Mouse (Mus musculus) limb, embryonic 12.5 days (tissue): Measurements from ENCODE around the gene Mroh7. TPM values are rescaled to one million over a fixed set of nuclear protein-coding genes. Genes with fewer than 3 reads are reported as not detected.
"Not testable (repeated sequence)": the region's sequence is repeated elsewhere in the genome, so short reads cannot be mapped to it uniquely, and the experiment has no call there.

ENCODE experiments used
- ATAC-seq: fragments of 200-750 bp; cut with Nextera tagmentation; 2 replicates; pipeline ENCODE4 v1.8.0; 2017; ENCODE audit warnings: low read depth, moderate TSS enrichment; ENCODE audit not compliant: insufficient number of reproducible peaks, insufficient read depth, low FRiP score, low TSS enrichment
- H3K27ac ChIP-seq: fragments of 300-500 bp; sonication (generic); 2 replicates; pipeline ENCODE4 v1.5.1; 2016; ENCODE audit warnings: mild to moderate bottlenecking, moderate library complexity
- H3K27me3 ChIP-seq: fragments of 300-500 bp; sonication (generic); 2 replicates; pipeline ENCODE4 v1.6.1; 2016; ENCODE audit warnings: mild to moderate bottlenecking, moderate library complexity
- H3K36me3 ChIP-seq: fragments of 300-500 bp; sonication (generic); 2 replicates; pipeline ENCODE4 v1.6.1; 2016; ENCODE audit warnings: mild to moderate bottlenecking, moderate library complexity
- H3K4me1 ChIP-seq: fragments of 300-500 bp; sonication (generic); replicated peaks from 2 replicates; pipeline ENCODE4 v1.6.1; 2016
- H3K4me2 ChIP-seq: fragments of 300-500 bp; sonication (generic); 2 replicates; pipeline ENCODE4 v1.6.1; 2016; ENCODE audit warnings: mild to moderate bottlenecking, moderate library complexity
- H3K4me3 ChIP-seq: fragments of 300-500 bp; sonication (generic); replicated peaks from 2 replicates; pipeline ENCODE4 v1.5.1; 2016; ENCODE audit warnings: mild to moderate bottlenecking
- H3K9ac ChIP-seq: fragments of 300-500 bp; sonication (generic); replicated peaks from 2 replicates; pipeline ENCODE4 v1.6.1; 2016; ENCODE audit warnings: mild to moderate bottlenecking, moderate library complexity
- H3K9me3 ChIP-seq: fragments of 300-500 bp; sonication (generic); 2 replicates; pipeline ENCODE4 v1.6.1; 2016; ENCODE audit warnings: mild to moderate bottlenecking, moderate library complexity
- WGBS: fragments of 180-500 bp; shearing (Covaris S2); methylation state at CpG from one replicate; pipeline ENCODE4 v1.1.7; 2016; 5-methylcytosine and 5-hydroxymethylcytosine counted together
- polyA plus RNA-seq: library from polyadenylated mRNA; unstranded; fragments of >200 nt; fragmentation: Nextera tagmentation; extraction: Ambion mirVana; gene quantifications from 2 replicates; pipeline ENCODE4 v1.2.1, GENCODE M21; 2016

Gene Mroh7
- polyA plus RNA-seq, 1 experiment from 2014 or later: 0.23 TPM

GRCm38 (mm10) chr4:106745862-106746261 is 15.1 kb upstream of the Mroh7 start:
- H3K27ac ChIP-seq: no peak overlapping the region
- no peaks in the 10 kb centered on the region for H3K27me3 ChIP-seq
- no peak overlapping the region for H3K9ac ChIP-seq
- 79% methylated on average over 7 of the region's 7 CpGs for WGBS
- no peak for ATAC-seq
- no peak overlapping the region for H3K4me2 ChIP-seq
- no peaks in the 10 kb centered on the region for H3K9me3 ChIP-seq
- peaks cover 6% of the 10 kb centered on the region; the same call in 1 of the 2 replicates for H3K36me3 ChIP-seq
- no peak overlapping the region for H3K4me3 ChIP-seq
- peaks cover 26% of the 10 kb centered on the region for H3K4me1 ChIP-seq

GRCm38 (mm10) chr4:106737904-106738303 is 7.2 kb upstream of the Mroh7 start:
- Histone ChIP-seq H3K4me1 (peaks cover 6% of the 10 kb centered on the region; the same call in 1 of the 2 replicates), H3K27me3 (no peaks in the 10 kb centered on the region), H3K9ac (no peak overlapping the region), H3K27ac (no peak overlapping the region), H3K4me3 (no peak overlapping the region), H3K36me3 (no peaks in the 10 kb centered on the region), H3K4me2 (no peak overlapping the region), H3K9me3 (no peaks in the 10 kb centered on the region)
- WGBS: 70% methylated on average over 3 of the region's 3 CpGs
- ATAC-seq: no peak

GRCm38 (mm10) chr4:106736884-106737283 is 6.2 kb upstream of the Mroh7 start:
- not testable (repeated sequence) for H3K4me2 ChIP-seq, H3K9ac ChIP-seq, H3K4me1 ChIP-seq, H3K4me3 ChIP-seq, H3K27ac ChIP-seq, H3K27me3 ChIP-seq, ATAC-seq, H3K36me3 ChIP-seq, H3K9me3 ChIP-seq
- 30% methylated on average over 1 of the region's 1 CpGs for WGBS

GRCm38 (mm10) chr4:106733636-106734035 is 2.9 kb upstream of the Mroh7 start, which contains the start of gene Fam151a:
Gene Fam151a (plus strand): TSS chr4:106733889.
- H3K9ac ChIP-seq: no peak within 1 kb of the TSS
- peaks cover 6% of the 10 kb centered on the region; the same call in 1 of the 2 replicates for H3K4me1 ChIP-seq
- H3K9me3 ChIP-seq: no peaks in the 10 kb centered on the region
- H3K27ac ChIP-seq: no peak within 1 kb of the TSS
- H3K36me3 ChIP-seq: no peaks in the 10 kb centered on the region
- ATAC-seq: no peak
- no peak within 1 kb of the TSS for H3K4me3 ChIP-seq
- 47% methylated on average over 4 of the region's 4 CpGs for WGBS
- H3K4me2 ChIP-seq: no peak within 1 kb of the TSS
- no peaks in the 10 kb centered on the region for H3K27me3 ChIP-seq

GRCm38 (mm10) chr4:106720631-106721030 is 10.1 kb downstream of the Mroh7 start:
- H3K27me3 ChIP-seq: no peaks in the 10 kb centered on the region
- no peaks in the 10 kb centered on the region for H3K4me1 ChIP-seq
- no peaks in the 10 kb centered on the region for H3K36me3 ChIP-seq
- H3K9ac ChIP-seq: no peak overlapping the region
- no peaks in the 10 kb centered on the region for H3K9me3 ChIP-seq
- H3K4me3 ChIP-seq: no peak overlapping the region
- no peak overlapping the region for H3K27ac ChIP-seq
- ATAC-seq: no peak
- H3K4me2 ChIP-seq: no peak overlapping the region
- WGBS: 92% methylated on average over 4 of the region's 4 CpGs

- Histone ChIP-seq H3K36me3 (no peaks in the 10 kb centered on the region), H3K27ac (no peak overlapping the region), H3K4me3 (no peak overlapping the region), H3K9me3 (no peaks in the 10 kb centered on the region), H3K27me3 (0 out of 2 replicates have a peak, but pooled peaks cover 3% of the 10 kb centered on the region), H3K4me1 (no peaks in the 10 kb centered on the region), H3K4me2 (no peak overlapping the region), H3K9ac (no peak overlapping the region)
- ATAC-seq: no peak
- 89% methylated on average over 6 of the region's 6 CpGs for WGBS
Observed at GRCm38 (mm10) chr4:106713622-106714021, 17.1 kb downstream of the Mroh7 start.

- no peak overlapping the region for H3K27ac ChIP-seq
- H3K9ac ChIP-seq: no peak overlapping the region
- no peaks in the 10 kb centered on the region for H3K4me1 ChIP-seq
- 4% methylated on average over 8 of the region's 8 CpGs for WGBS
- H3K27me3 ChIP-seq: peaks cover 3% of the 10 kb centered on the region; the same call in 1 of the 2 replicates
- H3K36me3 ChIP-seq: no peaks in the 10 kb centered on the region
- no peak overlapping the region for H3K4me3 ChIP-seq
- no peaks in the 10 kb centered on the region for H3K9me3 ChIP-seq
- ATAC-seq: no peak
- peak overlapping the region; percentile 41 for H3K4me2 ChIP-seq
Observed at GRCm38 (mm10) chr4:106708408-106708807, 22.3 kb downstream of the Mroh7 start.

- Histone ChIP-seq H3K27ac (no peak overlapping the region), H3K9me3 (no peaks in the 10 kb centered on the region), H3K4me1 (no peaks in the 10 kb centered on the region), H3K9ac (no peak overlapping the region), H3K4me2 (peak overlapping the region; percentile 41), H3K36me3 (no peaks in the 10 kb centered on the region), H3K4me3 (no peak overlapping the region), H3K27me3 (peaks cover 4% of the 10 kb centered on the region)
- WGBS: 48% methylated on average over 5 of the region's 5 CpGs
- no peak; the same call in 1 of the 2 replicates for ATAC-seq
Observed at GRCm38 (mm10) chr4:106707957-106708356, 22.8 kb downstream of the Mroh7 start.

GRCm38 (mm10) chr4:106705096-106705665 is 25.5 kb downstream of the Mroh7 start:
- Histone ChIP-seq H3K9me3 (no peaks in the 10 kb centered on the region), H3K36me3 (no peaks in the 10 kb centered on the region), H3K4me2 (no peak overlapping the region), H3K9ac (no peak overlapping the region; the same call in 1 of the 2 replicates), H3K27ac (no peak overlapping the region), H3K4me3 (no peak overlapping the region), H3K27me3 (peaks cover 10% of the 10 kb centered on the region), H3K4me1 (peaks cover 13% of the 10 kb centered on the region)
- 58% methylated on average over 8 of the region's 8 CpGs for WGBS
- ATAC-seq: no peak

GRCm38 (mm10) chr4:106704416-106704815 is 26.3 kb downstream of the Mroh7 start:
- Histone ChIP-seq H3K36me3 (no peaks in the 10 kb centered on the region), H3K4me2 (no peak overlapping the region), H3K4me1 (peaks cover 20% of the 10 kb centered on the region), H3K27ac (no peak overlapping the region), H3K4me3 (no peak overlapping the region), H3K9me3 (no peaks in the 10 kb centered on the region), H3K27me3 (peaks cover 7% of the 10 kb centered on the region), H3K9ac (no peak overlapping the region)
- 77% methylated on average over 11 of the region's 11 CpGs for WGBS
- no peak for ATAC-seq

- 79% methylated on average over 10 of the region's 10 CpGs for WGBS
- Histone ChIP-seq H3K9me3 (no peaks in the 10 kb centered on the region), H3K36me3 (no peaks in the 10 kb centered on the region), H3K9ac (no peak overlapping the region), H3K27ac (no peak overlapping the region), H3K27me3 (peaks cover 6% of the 10 kb centered on the region), H3K4me3 (no peak overlapping the region), H3K4me1 (peaks cover 20% of the 10 kb centered on the region), H3K4me2 (no peak overlapping the region)
- no peak for ATAC-seq
Observed at GRCm38 (mm10) chr4:106703956-106704355, 26.8 kb downstream of the Mroh7 start.

GRCm38 (mm10) chr4:106700798-106701197 is 29.9 kb downstream of the Mroh7 start:
- Histone ChIP-seq H3K4me3 (no peak overlapping the region), H3K27me3 (peaks cover 12% of the 10 kb centered on the region), H3K9ac (no peak overlapping the region), H3K9me3 (no peaks in the 10 kb centered on the region), H3K4me2 (peak overlapping the region; percentile 28), H3K36me3 (no peaks in the 10 kb centered on the region), H3K27ac (peak overlapping the region; percentile 51), H3K4me1 (peaks cover 20% of the 10 kb centered on the region)
- ATAC-seq: no peak
- 36% methylated on average over 4 of the region's 4 CpGs for WGBS
